Mouse (Mus musculus) intestine, embryonic 14.5 days (tissue): ENCODE results near the gene R3hdm2. TPM values are rescaled to one million over a fixed set of nuclear protein-coding genes. Genes with fewer than 3 reads are reported as not detected.

Experiments used
- ATAC-seq: fragments of 200-750 bp; cut with Nextera tagmentation; replicated peaks from 2 replicates; pipeline ENCODE4 v1.8.0; 2017; ENCODE audit warnings: low read depth, moderate number of reproducible peaks, moderate TSS enrichment, moderate library complexity; ENCODE audit not compliant: low FRiP score, low TSS enrichment
- DNase-seq: peaks from one replicate; pipeline ENCODE4 v3.0.0-alpha.2; 2018; ENCODE audit warnings: low spot score
- H3K27ac ChIP-seq: fragments of 300-500 bp; sonication (generic); 2 replicates; pipeline ENCODE4 v1.5.1; 2014; ENCODE audit warnings: low read depth, mild to moderate bottlenecking, control low read depth
- H3K27me3 ChIP-seq: fragments of 300-500 bp; sonication (generic); replicated peaks from 2 replicates; pipeline ENCODE4 v1.6.1; 2014; ENCODE audit warnings: low read length, control low read depth; ENCODE audit not compliant: control insufficient read depth, insufficient read depth
- H3K36me3 ChIP-seq: fragments of 300-500 bp; sonication (generic); 2 replicates; pipeline ENCODE4 v1.6.1; 2014; ENCODE audit warnings: low read length, control low read depth; ENCODE audit not compliant: control insufficient read depth, insufficient read depth
- H3K4me1 ChIP-seq: fragments of 300-500 bp; sonication (generic); replicated peaks from 2 replicates; pipeline ENCODE4 v1.6.1; 2014; ENCODE audit warnings: low read length, control low read depth, mixed read lengths; ENCODE audit not compliant: control insufficient read depth, insufficient read depth
- H3K4me2 ChIP-seq: fragments of 300-500 bp; sonication (generic); 2 replicates; pipeline ENCODE4 v1.6.1; 2014; ENCODE audit warnings: low read length
- H3K4me3 ChIP-seq: fragments of 300-500 bp; sonication (generic); 2 replicates; pipeline ENCODE4 v1.5.1; 2014; ENCODE audit warnings: low read depth, low read length, control low read depth, mixed read lengths
- H3K9ac ChIP-seq: fragments of 300-500 bp; sonication (generic); 2 replicates; pipeline ENCODE4 v1.6.1; 2014; ENCODE audit warnings: mild to moderate bottlenecking, low read length
- H3K9me3 ChIP-seq: fragments of 300-500 bp; sonication (generic); 2 replicates; pipeline ENCODE4 v1.6.1; 2016; ENCODE audit warnings: low read length, control low read depth; ENCODE audit not compliant: control insufficient read depth
- WGBS: fragments of 180-500 bp; shearing (Covaris S2); extraction: QIAGEN DNeasy Blood & Tissue Kit; methylation state at CpG from one replicate; pipeline ENCODE4 v1.1.7; 2014; 5-methylcytosine and 5-hydroxymethylcytosine counted together
- polyA plus RNA-seq: library from polyadenylated mRNA; unstranded; fragments of >200 nt; fragmentation: Nextera tagmentation; extraction: Ambion mirVana; gene quantifications from 2 replicates; pipeline ENCODE4 v1.2.1, GENCODE M21; 2014

The R3hdm2 gene
- polyA plus RNA-seq, 1 experiment from 2014 or later, result 31.5 TPM

- ATAC-seq (no peak), DNase-seq (no peak)
- Histone ChIP-seq H3K27me3 (no peaks in the 10 kb centered on the region), H3K36me3 (peaks cover 53% of the 10 kb centered on the region), H3K4me3 (no peak overlapping the region), H3K9me3 (no peaks in the 10 kb centered on the region), H3K4me1 (no peaks in the 10 kb centered on the region), H3K4me2 (no peak overlapping the region), H3K27ac (no peak overlapping the region), H3K9ac (no peak overlapping the region)
- 87% methylated on average over 10 of the region's 10 CpGs for whole genome bisulfite sequencing
Measured at GRCm38 (mm10) chr10:127485235-127485634, 105.1 kb downstream of the R3hdm2 start.

- 91% methylated on average over 7 of the region's 7 CpGs for WGBS
- no peak overlapping the region for H3K4me3 ChIP-seq
- ATAC-seq (no peak), DNase-seq (no peak)
- no peak overlapping the region for H3K9ac ChIP-seq
- H3K4me2 ChIP-seq, result no peak overlapping the region
- H3K36me3 ChIP-seq, result peaks cover 84% of the 10 kb centered on the region
- H3K4me1 ChIP-seq, result no peaks in the 10 kb centered on the region
- no peak overlapping the region for H3K27ac ChIP-seq
- no peaks in the 10 kb centered on the region for H3K9me3 ChIP-seq
- H3K27me3 ChIP-seq, result no peaks in the 10 kb centered on the region
Measured at GRCm38 (mm10) chr10:127488856-127489255, 108.7 kb downstream of the R3hdm2 start.

- no peaks in the 10 kb centered on the region for H3K4me1 ChIP-seq
- 82% methylated on average over 18 of the region's 18 CpGs for WGBS
Measured at GRCm38 (mm10) chr10:127490160-127491127, 110.3 kb downstream of the R3hdm2 start.

GRCm38 (mm10) chr10:127491128-127491512 lies 111.0 kb downstream of the R3hdm2 start:
- WGBS, result 83% methylated on average over 8 of the region's 8 CpGs
- DNase-seq (no peak), ATAC-seq (no peak)
- H3K36me3 ChIP-seq, result peaks cover 83% of the 10 kb centered on the region
- H3K4me3 ChIP-seq, result no peak overlapping the region
- no peak overlapping the region for H3K27ac ChIP-seq
- H3K4me1 ChIP-seq, result no peaks in the 10 kb centered on the region
- H3K27me3 ChIP-seq, result no peaks in the 10 kb centered on the region
- no peak overlapping the region for H3K4me2 ChIP-seq
- H3K9me3 ChIP-seq, result no peaks in the 10 kb centered on the region
- H3K9ac ChIP-seq, result no peak overlapping the region

More at GRCm38 (mm10) chr10:127490160-127491127, 110.3 kb downstream of the R3hdm2 start:
- no peak for ATAC-seq
- Histone ChIP-seq H3K9ac (no peak overlapping the region), H3K4me2 (no peak overlapping the region), H3K4me3 (no peak overlapping the region), H3K9me3 (no peaks in the 10 kb centered on the region), H3K27me3 (no peaks in the 10 kb centered on the region), H3K27ac (no peak overlapping the region), H3K36me3 (peaks cover 83% of the 10 kb centered on the region)
- DNase-seq, result no peak

- DNase-seq, result no peak
- H3K9me3 ChIP-seq, result no peaks in the 10 kb centered on the region
- H3K27me3 ChIP-seq, result no peaks in the 10 kb centered on the region
- no peak overlapping the region for H3K4me3 ChIP-seq
- H3K9ac ChIP-seq, result no peak overlapping the region
- H3K27ac ChIP-seq, result no peak overlapping the region
- H3K36me3 ChIP-seq, result peaks cover 88% of the 10 kb centered on the region
- H3K4me2 ChIP-seq, result no peak overlapping the region
- WGBS, result 87% methylated on average over 3 of the region's 3 CpGs
- no peak for ATAC-seq
- no peaks in the 10 kb centered on the region for H3K4me1 ChIP-seq
Measured at GRCm38 (mm10) chr10:127492118-127492517, 112.0 kb downstream of the R3hdm2 start.

GRCm38 (mm10) chr10:127496156-127496555 lies 116.0 kb downstream of the R3hdm2 start:
- ATAC-seq, result no peak
- WGBS, result 93% methylated on average over 3 of the region's 3 CpGs
- DNase-seq, result no peak
- H3K4me2 ChIP-seq, result no peak overlapping the region
- H3K27me3 ChIP-seq, result no peaks in the 10 kb centered on the region
- H3K27ac ChIP-seq, result no peak overlapping the region
- peaks cover 92% of the 10 kb centered on the region for H3K36me3 ChIP-seq
- H3K9ac ChIP-seq, result no peak overlapping the region
- H3K9me3 ChIP-seq, result no peaks in the 10 kb centered on the region
- no peaks in the 10 kb centered on the region for H3K4me1 ChIP-seq
- no peak overlapping the region for H3K4me3 ChIP-seq

GRCm38 (mm10) chr10:127499516-127499915 lies 119.4 kb downstream of the R3hdm2 start:
- peaks cover 60% of the 10 kb centered on the region for H3K36me3 ChIP-seq
- 79% methylated on average over 5 of the region's 5 CpGs for WGBS
- DNase-seq, result no peak

GRCm38 (mm10) chr10:127500042-127500441 lies 119.9 kb downstream of the R3hdm2 start:
- H3K27ac ChIP-seq, result no peak overlapping the region
- H3K4me1 ChIP-seq, result no peaks in the 10 kb centered on the region
- ATAC-seq (no peak), DNase-seq (no peak)
- no peaks in the 10 kb centered on the region for H3K9me3 ChIP-seq
- H3K4me2 ChIP-seq, result no peak overlapping the region
- no peak overlapping the region for H3K4me3 ChIP-seq
- 76% methylated on average over 4 of the region's 4 CpGs for whole genome bisulfite sequencing
- no peak overlapping the region for H3K9ac ChIP-seq
- peaks cover 55% of the 10 kb centered on the region for H3K36me3 ChIP-seq
- H3K27me3 ChIP-seq, result no peaks in the 10 kb centered on the region

More at GRCm38 (mm10) chr10:127499516-127499915, 119.4 kb downstream of the R3hdm2 start:
- H3K4me3 ChIP-seq, result no peak overlapping the region
- H3K27me3 ChIP-seq, result no peaks in the 10 kb centered on the region
- H3K4me2 ChIP-seq, result no peak overlapping the region
- no peak for ATAC-seq
- H3K9me3 ChIP-seq, result no peaks in the 10 kb centered on the region
- H3K9ac ChIP-seq, result no peak overlapping the region
- no peaks in the 10 kb centered on the region for H3K4me1 ChIP-seq
- no peak overlapping the region for H3K27ac ChIP-seq
